Mouse (Mus musculus): ENCODE measurements around the gene Maff.

Gene Maff

DNA sequence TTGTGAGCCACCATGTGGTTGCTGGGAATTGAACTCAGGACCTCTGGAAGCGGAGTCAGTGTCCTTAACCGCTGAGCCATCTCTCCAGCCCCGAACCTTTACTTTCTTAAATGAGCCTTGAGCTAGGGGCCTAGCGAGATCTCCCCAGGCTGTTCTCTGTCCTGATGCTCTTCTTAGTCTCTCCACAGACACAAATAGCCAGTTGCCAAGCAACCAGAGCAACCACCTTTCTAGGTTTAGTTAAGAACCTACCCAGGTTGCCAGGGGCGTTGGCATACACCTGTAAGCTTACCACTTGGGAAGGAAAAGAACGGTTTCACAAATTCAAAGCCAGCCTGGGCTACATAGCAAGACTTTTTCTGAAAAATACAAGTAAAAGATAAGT lies 16.4 kb upstream of the Maff start:
- DNase-seq (ENCODE audit: low read depth, low spot score): peak; percentile 65

DNA sequence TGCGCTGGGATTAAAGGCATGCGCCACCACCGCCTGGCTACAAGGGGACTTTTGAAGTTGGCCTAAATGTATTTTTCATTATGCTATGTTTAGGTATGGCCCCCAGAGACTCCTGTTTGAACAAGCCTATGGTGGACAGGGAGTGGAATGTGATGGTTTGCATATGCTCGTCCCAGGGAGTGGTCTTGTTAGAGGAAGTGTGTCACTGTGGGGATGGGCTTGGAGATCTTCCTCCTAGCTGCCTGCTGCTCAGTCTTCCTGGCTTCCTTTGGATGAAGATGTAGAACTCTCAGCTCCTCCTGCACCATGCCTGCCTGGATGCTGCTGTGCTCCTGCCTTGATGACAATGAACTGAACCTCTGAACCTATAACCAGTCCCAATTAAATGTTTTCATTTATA lies 15.9 kb upstream of the Maff start:
- DNase-seq (ENCODE audit: low read depth, low spot score): no peak

DNA sequence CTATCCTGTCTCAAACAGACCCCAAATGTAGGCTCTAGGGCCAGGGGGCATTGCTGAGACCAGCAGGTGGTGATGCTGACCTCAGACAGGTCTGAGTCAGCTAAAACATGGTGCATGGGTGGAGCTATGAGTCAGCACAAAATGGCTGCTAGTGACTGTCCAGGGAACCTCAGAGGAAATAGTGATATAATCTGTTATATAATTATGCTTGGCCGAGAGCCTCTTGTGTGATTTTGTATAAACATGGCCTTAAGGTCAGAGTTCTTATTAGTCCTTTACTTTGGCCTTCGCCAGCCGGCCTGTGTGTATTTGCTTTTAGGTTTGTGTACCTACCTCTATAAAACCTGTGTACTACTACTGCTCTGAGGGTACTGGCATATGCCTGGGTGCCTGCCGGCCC lies 13.0 kb upstream of the Maff start:
- no peak for DNase-seq (ENCODE audit: low read depth, low spot score)

DNA sequence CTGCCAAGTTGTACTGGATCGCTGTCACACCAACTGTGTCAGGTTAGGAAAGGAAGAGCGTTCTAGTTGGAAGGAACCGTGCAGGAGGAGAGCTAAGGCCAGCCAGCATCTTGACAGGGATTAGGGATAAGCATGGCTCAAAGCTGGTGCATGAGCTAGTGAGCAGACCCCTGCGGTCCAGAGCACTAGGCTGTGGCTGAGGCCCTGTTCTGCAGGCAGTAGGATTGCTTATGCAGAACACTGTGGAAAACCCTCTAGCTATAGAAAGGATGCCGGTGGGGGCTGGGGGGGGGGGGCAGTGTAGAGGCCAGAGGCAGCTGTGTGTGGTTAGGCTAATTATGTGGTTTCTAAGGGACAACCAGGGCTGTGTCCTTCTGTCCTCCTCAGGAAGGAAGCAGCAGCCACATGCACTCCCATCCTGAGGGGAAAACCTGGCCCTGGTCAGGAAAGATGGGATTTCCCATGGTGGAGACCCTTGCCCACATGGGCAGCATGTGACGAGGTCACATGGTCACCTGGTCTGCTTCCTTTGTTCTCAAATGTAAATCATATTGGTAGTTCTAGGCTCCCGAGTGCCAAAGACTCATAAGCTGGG lies 11.3 kb upstream of the Maff start:
- DNase-seq (ENCODE audit: low read depth, low spot score): no peak

DNA sequence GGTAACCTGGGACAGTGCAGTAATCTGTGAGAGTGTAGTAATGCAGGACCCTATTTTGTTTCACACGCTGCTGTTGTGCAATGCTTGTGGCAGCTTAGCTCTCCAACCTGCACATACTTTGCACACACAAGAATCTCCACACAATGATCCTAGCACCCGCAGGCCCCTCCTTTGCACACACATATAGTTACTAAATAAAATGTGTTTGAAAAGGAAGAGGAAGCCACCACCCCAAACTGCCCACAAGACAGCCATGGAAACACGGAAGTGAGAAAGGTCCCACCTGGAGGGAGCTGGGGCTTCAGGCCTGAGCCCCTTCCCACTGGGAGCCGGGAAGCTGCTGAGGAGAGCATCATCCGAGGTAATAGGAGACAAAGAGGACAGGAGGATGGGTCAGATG lies 7.4 kb upstream of the Maff start:
- DNase-seq (ENCODE audit: low read depth, low spot score): no peak

DNA sequence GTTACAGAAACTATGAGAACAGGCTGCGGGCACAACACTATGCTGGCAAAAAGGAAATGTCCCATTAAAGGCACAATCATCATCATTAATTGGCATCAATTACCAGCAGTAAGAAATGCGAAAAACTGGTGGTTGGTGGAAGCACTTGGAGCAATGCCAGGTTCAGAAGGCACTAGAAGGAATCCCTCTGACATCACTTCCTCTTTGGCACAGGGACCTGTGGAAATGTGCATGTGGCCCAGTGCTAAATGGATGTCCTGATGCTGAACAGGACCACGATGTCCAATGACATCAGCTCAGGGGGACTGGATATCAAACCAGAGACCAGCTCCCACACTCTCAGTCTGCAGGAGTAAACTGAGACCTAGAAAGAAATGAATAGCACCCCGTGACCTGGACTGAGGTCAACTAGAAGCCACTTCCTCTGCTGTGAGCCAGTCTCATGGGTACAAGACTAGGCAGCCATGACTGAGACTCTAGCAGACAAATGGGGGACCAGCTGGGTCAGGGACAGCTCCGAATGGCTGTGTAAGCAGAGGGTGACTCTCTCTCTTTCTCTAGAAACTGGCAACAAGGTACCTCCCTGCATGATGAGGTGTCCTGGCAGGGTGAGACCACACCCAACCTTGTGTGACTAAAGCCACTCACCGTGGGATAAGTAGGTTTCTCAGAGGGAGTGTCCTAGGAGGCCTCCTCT lies 3.6 kb upstream of the Maff start:
- no peak for DNase-seq (ENCODE audit: low read depth, low spot score)

DNA sequence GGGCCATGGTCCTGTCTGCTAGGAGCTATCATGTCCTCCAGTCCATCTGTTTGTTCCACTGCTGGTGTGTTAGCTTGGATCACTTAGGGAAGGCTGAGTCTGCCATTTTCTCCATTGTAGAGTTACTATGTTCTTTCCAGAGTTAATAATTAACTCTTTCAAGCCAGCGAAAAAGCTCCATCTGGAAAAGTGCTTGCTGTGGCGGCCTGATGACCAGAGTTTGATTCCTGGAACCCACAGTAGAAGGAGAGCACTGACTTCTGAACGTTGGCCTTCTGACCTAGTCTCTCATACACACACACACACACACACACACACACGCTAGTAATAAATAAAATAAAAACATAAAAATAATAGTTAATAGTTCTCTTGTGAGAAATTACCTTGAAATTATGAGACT lies 1.8 kb upstream of the Maff start:
- no peak for DNase-seq (ENCODE audit: low read depth, low spot score)

DNA sequence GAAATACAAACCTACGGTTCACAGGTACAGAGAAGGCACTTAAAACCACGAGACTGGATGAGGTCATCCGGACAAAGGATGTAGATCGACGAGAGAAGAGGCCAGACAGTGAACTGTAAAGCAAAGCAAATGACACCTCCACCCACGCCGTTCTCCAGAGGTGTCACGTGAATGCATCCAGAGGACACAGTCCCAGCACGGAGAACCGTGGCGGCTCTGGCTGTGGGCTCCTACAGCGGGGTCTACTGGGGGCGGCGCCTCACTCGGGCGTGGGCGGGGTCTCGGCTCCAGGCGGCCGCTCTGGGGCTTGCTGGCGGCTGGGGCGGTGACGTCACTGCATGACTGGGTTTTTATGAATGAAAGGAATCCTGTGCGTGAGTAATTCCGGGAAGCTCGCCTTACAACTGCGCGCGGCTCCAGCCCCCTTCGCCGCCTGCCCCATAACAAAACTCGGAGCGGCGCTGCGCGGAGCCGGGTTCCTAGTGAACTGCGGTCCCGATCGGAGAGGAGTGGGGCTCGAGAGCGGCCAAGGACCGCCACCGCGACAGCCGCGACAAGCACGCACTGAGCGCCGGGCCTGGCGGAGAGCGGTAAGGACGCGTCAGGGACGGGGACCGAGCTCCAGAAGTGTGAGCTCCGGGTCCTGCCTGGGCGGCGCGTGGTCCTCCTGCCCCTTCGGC lies 884 bp downstream of the Maff start:
- DNase-seq (ENCODE audit: low read depth, low spot score): peak; percentile 96

DNA sequence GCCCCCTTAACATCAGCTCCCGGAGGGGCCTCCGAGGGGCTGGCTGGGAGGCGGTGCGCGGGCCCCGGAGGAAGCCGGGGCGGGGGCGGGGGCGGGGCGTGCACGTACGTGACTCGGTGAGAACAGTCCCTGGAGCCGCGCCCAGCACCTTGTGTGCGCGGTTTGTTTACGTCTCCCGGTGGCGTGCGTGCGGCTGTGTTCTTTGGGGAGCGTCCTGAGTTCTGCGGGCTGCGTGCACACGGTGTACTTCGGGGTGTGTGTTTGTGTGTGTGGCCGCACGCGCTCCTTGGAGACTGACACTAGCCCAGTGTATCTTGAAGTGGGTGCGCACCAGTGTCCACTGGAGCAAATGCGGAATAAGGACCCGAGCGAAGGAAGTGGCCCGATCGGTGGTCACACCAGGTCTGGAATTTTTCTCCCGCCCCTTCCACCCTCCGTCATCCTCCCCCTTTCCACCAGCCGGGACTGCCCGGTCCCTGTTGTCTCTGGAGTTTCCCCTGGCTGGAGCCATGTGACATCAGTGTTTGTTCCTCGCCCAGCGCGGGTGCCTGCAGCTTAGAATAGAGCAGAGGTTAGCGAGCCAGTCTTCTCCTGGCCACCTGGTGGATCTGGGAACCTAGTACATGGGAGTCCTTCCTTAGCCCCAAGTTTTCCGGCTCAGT lies 1.6 kb downstream of the Maff start:
- peak; percentile 95 for DNase-seq (ENCODE audit: low read depth, low spot score)

DNA sequence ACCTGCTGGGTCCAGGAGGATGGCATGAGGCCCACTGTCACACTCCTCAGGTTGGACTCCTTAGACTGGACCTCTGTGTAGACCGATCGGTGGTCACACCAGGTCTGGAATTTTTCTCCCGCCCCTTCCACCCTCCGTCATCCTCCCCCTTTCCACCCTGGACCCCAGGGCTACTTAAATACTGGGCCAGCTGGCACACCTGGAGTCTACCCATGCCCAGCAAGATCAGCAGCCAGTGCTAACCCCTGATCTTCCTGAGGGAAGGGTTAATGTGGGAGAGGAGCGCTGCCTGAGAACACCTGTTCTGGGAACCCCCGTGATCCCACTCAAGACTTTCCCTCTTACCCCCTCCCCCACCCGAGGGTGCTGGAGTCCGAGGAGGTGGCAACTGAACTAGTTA lies 2.2 kb downstream of the Maff start:
- DNase-seq (ENCODE audit: low read depth, low spot score): no peak

DNA sequence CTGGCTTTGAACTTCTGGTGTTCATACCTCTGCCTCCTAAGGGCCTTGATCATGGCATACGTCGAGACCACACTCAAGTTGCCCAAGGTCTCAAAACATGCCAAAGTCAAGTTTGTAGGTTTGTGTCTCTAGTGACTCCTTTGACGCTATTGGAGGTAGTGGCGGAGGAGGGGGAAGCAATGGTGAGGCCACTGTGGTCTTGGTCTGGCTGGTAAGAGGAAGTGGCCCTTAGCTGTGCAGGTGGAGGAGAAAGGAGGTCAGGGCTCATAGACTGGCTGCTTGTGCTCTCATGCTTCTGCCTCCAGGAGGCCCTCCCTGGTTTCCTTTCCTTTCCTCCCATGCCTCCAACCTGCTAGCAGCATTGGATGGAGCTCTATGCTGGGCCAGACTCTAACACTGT lies 4.4 kb downstream of the Maff start:
- DNase-seq (ENCODE audit: low read depth, low spot score): no peak

DNA sequence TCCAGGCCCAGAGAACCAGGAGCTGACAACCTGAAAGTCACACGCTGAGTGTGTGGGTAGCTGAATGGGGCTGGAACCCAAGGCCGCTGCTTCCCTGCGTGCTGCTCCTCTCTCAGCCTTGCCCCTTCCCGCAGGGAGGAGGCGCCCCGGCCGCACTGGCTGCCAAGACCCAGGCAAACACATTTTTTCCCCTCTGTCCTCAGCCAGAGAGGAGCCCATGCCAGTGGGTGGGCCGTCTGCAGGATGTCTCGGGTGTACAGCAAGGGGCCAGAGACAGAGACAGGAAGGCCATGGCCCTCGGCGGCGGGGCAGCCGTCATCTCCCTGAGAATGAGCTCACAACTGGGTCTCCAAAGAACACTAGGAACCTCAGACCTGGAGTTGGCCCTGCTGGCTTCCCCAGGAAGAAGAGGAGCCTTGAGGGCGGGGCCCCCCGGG lies 4.9 kb downstream of the Maff start:
- no peak for DNase-seq (ENCODE audit: low read depth, low spot score)

DNA sequence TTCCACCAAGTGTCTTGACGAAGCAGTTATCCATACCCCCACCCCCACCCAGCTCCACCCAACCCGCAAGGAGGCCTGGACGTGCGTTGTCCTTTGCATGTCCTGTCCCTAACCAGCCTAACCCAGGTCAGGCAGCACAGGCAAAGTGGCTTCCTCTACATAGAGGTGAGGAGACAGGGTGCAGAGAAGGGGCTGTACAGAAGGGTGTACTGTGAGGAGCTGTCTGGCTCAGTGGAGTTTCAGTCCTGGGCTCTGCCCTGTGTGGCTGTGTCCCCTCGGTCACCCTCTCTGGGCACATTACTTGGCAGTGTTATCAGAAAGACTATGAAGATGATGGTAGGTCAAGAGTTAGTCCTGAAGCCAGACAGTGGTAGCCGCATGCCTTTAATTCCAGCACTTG lies 6.1 kb downstream of the Maff start:
- no peak for DNase-seq (ENCODE audit: low read depth, low spot score)

DNA sequence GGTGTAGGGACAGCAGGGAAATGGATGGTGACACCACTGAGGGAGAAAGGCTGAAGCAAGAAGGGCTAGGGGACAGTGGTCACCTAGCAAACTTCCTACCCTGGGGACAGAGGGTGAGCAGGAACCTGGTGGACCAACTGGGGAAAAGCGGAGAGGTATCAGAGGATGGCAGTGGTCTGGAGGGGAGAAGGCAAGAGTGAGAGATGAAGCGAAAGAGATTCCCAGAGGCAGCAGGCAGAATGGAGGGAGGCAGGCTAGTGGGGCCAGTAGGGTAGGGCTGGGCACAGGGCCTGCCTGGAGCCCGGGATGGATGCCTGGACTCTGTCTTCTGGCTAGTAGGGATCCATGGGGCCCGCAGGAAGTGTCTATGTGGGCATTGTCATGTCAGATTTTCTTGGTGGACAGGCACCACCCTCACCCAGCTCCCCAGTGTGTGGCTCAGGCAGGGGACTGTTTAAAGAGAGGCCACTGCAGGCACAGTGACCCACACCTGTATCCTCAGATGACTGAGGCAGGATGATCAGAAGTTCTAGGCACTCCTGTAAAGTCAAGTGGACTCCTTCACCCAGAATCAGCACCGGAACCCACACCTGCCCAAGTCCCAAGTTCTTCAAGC lies 7.4 kb downstream of the Maff start:
- DNase-seq (ENCODE audit: low read depth, low spot score): no peak

DNA sequence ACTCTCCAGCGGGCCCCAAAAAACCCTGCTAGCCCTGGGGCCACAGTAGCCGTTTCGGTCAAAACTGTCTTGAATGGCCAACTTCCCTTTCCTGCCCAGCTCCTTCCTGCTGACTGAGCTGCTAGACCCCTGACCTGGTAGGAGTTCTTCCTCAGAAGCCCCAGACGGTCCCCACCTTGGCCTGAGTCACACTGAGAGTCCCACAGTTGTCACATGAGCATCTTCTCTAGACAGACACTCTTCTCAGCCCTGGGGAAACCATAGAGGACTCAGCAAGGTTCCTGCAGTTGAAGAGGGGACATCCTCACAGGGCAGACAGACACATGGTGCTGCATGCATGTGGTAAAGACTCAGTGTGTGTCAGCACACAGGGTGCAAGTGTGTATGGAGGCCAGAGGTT lies 8.2 kb downstream of the Maff start:
- DNase-seq (ENCODE audit: low read depth, low spot score): no peak

DNA sequence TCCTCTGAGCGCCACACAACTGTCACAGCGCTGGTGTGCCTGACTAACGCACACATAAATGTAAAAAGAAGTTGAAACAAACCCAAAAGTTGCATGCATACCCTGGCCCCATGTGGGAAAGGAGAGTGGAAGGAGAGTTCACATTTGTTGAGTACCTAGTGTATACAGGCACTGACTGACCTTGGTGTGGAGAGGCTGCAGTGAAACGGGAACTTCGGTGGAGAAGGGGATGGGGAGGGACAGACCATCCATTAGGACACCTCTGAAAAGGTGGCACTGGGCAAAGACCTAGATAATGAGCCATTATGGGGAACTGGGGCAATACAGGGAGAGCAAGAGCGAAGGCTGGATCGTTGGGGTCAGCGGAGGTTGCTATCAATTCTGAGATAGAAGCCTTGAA lies 10.1 kb downstream of the Maff start:
- DNase-seq (ENCODE audit: low read depth, low spot score): no peak

DNA sequence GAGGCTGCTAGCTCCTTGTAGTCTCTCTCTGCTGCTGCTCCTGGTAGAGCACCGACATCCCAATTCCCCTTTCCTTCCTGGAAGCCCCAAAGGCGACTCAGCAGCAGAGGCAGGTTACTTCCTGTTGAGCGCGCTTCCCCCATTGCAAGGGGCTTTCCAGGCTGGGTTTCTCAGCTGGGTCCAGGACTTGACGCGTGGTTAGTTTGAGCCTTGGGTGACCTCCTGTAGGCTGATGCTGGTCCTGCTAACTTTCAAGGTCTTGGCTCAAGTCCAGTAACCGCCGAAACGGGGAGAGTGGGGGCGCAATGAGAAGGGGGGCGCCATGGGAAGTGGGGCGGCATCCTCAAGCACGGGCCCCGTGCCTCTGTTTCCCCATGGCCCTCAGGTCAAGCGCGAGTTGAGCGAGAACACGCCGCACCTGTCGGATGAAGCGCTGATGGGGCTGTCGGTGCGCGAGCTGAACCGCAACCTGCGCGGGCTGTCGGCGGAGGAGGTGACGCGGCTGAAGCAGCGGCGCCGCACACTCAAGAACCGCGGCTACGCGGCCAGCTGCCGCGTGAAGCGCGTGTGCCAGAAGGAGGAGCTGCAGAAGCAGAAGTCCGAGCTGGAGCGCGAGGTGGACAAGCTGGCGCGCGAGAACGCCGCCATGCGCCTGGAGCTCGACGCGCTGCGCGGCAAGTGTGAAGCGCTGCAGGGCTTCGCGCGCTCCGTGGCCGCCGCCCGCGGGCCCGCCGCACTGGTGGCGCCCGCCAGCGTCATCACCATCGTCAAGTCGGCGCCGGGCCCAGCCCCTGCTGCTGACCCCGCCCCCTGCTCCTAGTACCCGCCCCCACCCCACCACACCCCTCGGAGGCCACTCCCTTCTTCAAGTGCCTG lies 10.9 kb downstream of the Maff start:
- DNase-seq (ENCODE audit: low read depth, low spot score): peak; percentile 85

DNA sequence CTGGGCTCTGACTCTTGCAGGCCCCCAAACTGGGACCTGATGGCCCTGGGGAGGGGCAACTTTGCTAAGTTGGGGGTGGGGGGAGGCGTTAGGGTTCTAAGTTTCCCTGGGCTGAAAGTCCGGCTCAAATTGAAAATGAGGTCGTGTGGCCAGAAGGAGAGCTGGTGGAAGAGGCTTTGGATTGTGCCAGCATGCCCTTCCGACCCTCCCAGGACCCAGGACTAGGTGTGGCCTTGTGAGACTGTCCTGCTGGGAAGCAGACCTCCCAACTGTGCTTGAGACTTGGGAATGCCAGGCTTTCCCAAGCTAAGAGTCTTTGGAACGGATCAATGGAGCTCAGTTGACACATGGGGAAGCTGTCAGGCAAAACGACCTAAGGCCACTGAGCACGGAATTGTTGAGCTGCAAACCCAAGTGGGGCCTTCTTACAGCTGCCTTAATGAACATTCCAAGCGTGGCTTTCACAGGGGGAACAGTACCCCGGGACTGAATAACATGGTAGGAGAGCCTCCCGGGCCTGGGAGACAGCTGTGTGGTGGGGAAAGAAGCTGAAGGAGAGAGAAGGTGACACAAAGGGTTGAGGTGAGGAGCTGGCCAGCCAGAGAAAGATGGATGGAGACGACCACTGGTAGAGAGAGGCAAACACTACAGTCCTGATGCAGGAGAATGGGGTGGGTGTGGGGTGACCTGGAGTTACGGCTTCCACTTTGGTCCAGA lies 11.7 kb downstream of the Maff start:
- no peak for DNase-seq (ENCODE audit: low read depth, low spot score)

DNA sequence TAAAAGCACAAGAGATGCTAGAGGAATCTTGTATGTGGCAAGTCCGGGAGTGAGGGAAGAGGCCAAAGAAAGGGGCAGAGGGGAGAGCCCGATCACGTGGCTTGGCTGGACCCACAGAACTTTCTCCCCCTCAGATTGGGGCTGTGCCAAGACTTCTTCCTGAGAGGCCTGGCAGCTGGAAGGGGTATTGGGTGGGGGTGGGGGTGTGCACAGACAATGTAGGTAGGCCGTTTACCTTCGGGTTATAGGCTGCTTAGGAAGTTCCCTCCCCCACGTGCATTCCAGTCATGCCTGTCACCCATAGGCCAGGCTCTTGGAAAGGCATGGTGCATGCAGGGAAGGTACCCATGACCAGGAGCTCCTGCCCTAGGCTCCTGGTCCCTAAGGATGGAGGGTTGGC lies 13.5 kb downstream of the Maff start:
- DNase-seq (ENCODE audit: low read depth, low spot score): no peak

DNA sequence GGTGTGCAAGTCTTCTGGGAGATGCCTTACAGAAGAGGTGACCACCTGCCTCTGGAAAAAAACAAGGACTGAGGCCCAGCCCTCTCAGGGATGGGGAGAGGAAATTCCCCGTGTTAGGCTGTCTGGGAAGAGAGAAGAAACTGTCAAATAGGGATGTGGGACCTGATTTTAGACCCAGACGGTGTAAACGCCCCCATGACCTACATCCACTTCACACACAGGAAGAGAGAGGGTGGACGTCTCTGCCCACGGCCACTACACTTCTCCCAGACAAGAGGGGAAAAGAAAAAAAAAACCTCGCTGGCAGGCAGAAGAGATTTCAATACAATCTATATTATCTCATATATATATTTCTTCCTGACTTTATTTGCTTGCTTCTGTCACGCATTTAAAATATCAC lies 13.9 kb downstream of the Maff start:
- no peak for DNase-seq (ENCODE audit: low read depth, low spot score)

DNA sequence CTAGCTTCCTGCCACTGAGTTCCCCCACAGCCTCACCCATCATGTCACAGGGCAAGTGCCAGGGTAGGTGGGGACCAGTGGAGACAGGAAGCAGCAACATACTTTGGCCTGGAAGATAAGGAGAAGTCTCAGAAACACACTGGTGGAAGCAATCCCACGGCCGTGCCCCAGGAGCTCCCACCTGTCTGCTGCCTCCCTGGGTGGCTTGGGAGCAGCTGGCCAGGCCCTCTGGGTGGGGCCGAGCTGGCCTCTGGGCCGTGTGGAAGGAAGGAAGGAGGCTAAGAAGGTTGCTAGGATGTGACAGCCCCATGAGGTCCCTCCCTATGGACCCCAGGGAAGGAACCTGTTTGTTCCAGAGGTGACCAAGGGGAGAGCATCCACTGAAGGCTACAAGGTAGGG lies 14.6 kb downstream of the Maff start:
- no peak for DNase-seq (ENCODE audit: low read depth, low spot score)

All from CD4-positive helper T cell, adult 2 months (primary cell).